Mouse (Mus musculus): ENCODE measurements at regions not wholly inside any gene's neighbourhood (a gene's known extent, or its start where the extent isn't known, plus 50 kb on each side); places are given as distances from the start of the nearest gene placed in this dataset.

DNA sequence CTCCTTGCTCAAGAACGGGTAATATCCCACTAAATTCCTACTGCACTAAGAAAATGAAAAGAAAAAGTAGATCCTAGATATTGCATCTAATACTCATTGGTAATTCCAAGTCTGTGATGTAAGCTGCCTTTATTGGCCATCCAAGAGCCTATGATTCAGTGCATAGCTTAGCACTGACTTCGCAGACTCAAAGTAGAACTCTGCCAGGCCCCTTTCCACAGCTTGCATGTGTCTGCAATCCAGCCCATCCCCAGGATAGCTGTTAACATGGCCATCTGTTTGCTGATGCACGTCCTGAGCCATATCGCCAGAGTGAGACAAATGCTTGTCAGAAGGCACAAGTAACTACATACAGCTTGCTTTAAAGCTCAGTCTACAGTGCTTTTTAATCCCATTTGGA, 72.3 kb upstream of the Agr3 start:
- TF ChIP-seq CTCF (IDR thresholded peaks at IDR 0.05; ENCODE audit: low read depth) (no peak), EP300 (IDR thresholded peaks at IDR 0.05; ENCODE audit: low read depth) (no peak)
